9 mouse cellular contexts compared by ENCODE assay signal in the genomic region with DNA sequence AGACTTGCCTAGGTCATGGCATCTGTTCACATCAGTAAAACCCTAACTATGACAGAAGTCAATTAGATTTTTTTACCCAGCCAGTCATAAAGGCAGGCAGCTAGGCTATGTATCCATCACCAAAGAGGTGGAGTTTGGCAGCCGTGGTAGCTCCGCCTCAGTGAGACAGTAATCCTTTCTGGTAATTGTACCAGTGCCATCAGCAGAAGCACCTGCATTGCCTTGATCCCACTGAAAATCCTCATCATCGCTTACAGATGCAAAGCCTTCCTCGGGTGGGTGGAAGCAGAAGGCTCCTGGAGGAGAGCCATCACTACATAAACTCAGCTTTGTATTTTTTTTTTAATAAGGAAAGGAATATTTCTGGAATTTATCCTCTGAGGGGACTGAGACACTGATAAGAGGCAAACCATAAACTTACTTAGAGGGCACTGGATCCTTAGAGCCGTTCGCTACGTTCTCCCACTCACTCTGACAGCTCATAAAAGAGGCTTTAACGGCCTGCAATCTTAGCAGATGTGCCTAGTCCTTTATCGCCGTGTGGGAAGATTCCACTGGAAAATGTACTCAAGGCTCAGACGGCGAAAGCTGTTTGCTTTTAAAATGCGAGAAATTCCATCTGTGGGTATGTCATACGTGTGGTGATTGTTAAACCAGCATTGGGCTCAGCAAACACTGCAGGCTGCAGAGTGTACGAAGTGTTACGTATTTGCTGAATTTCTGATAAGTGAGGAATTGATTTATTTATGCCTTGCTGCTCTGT.
DNase-seq lines count a peak whose midpoint lies in the region; ATAC-seq lines count a peak whose summit lies in the region.
"Had no signal": no experiment of that assay in that cellular context is flagged by ENCODE, and none has a peak within 500 bp of the region (broad histone marks: within the 10 kb centered on the region; RNA-seq: fewer than 3 reads in every experiment).

No protein-coding gene starts in this region.

- 0 out of 2 replicates have a peak overlapping the region, but pooled peaks have one; percentile 10 for H3K4me2 ChIP-seq in embryonic facial prominence, embryonic 14.5 days (ENCODE audit: low read depth, low read length)

- peaks cover 3% of the 10 kb centered on the region for H3K4me1 ChIP-seq in embryonic facial prominence, embryonic 14.5 days (ENCODE audit: control insufficient read depth, insufficient read depth, low read length)
- peaks cover 4% of the 10 kb centered on the region; the same call in 1 of the 2 replicates for H3K4me1 ChIP-seq in embryonic facial prominence, embryonic 10.5 days

- WGBS in embryonic facial prominence, embryonic 14.5 days = 49% methylated on average over 16 of the region's 16 CpGs
- WGBS in embryonic facial prominence, embryonic 10.5 days = 91% methylated on average over 16 of the region's 16 CpGs

- H3K4me3 ChIP-seq in embryonic facial prominence, embryonic 14.5 days (ENCODE audit: low read depth, low read length) = no peak overlapping the region
- no peak overlapping the region for H3K4me3 ChIP-seq in embryonic facial prominence, embryonic 10.5 days

- H3K36me3 ChIP-seq in embryonic facial prominence, embryonic 14.5 days (ENCODE audit: control insufficient read depth, insufficient read depth, low read length) = peaks cover 49% of the 10 kb centered on the region
- H3K36me3 ChIP-seq in embryonic facial prominence, embryonic 10.5 days (replicated peaks) = peaks cover 53% of the 10 kb centered on the region

- peak; percentile 81 for DNase-seq in embryonic facial prominence, embryonic 14.5 days (ENCODE audit: low spot score)
- no peak for DNase-seq in embryonic facial prominence, embryonic 10.5 days (ENCODE audit: low spot score)
- peak; percentile 61 to 70 for DNase-seq in right cerebral cortex, adult 2 months (ENCODE audit: low spot score in 2 of 2)
- no peak for DNase-seq in right cerebral cortex, postnatal 4 days
- DNase-seq in left cerebral cortex, postnatal 25 days (ENCODE audit: low spot score in 2 of 2) = peak; percentile 57 to 78
- DNase-seq in telencephalon, adult 2 months (ENCODE audit: low read depth, low spot score) = peak; percentile 82
- DNase-seq in thymus, postnatal 36 days = no peak
- no peak for DNase-seq in adrenal gland, adult 8-10 months

- peak overlapping the region; percentile 55; the same call in 1 of the 2 replicates for H3K27ac ChIP-seq in embryonic facial prominence, embryonic 14.5 days (replicated peaks; ENCODE audit: low read depth, low read length)
- no peak overlapping the region for H3K27ac ChIP-seq in embryonic facial prominence, embryonic 10.5 days (replicated peaks)
- H3K27ac ChIP-seq: macrophage had no signal

- H3K27me3 ChIP-seq in embryonic facial prominence, embryonic 14.5 days (replicated peaks; ENCODE audit: control insufficient read depth, insufficient read depth, low read length) = no peaks in the 10 kb centered on the region
- H3K27me3 ChIP-seq in embryonic facial prominence, embryonic 10.5 days (replicated peaks; ENCODE audit: low read depth, poor library complexity, severe bottlenecking) = no peaks in the 10 kb centered on the region

- ATAC-seq in embryonic facial prominence, embryonic 14.5 days (ENCODE audit: low read depth) = 0 out of 2 replicates have a peak, but pooled peaks have one; percentile 48

- H3K9me3 ChIP-seq in embryonic facial prominence, embryonic 14.5 days (ENCODE audit: control insufficient read depth, low read length) = no peaks in the 10 kb centered on the region
- no peaks in the 10 kb centered on the region for H3K9me3 ChIP-seq in embryonic facial prominence, embryonic 10.5 days

- no peak overlapping the region for H3K9ac ChIP-seq in embryonic facial prominence, embryonic 14.5 days (ENCODE audit: low read depth, low read length)

- intact Hi-C loops in left cerebral cortex, postnatal 25 days (cut with DNase I) = loop anchor here (5.0 kb wide), 2 partner anchors 44 to 139 kb away; partner anchors contain the start of gene Ano6

Comparison
In these comparisons a context has a peak if more than half of its experiments do, and no peak if none do; other contexts are left out.
1. DNase-seq: peak in embryonic facial prominence, embryonic 14.5 days (single experiment), right cerebral cortex, adult 2 months (2 of 2), left cerebral cortex, postnatal 25 days (2 of 2) and telencephalon, adult 2 months (single experiment); none in embryonic facial prominence, embryonic 10.5 days (single experiment), right cerebral cortex, postnatal 4 days (single experiment), thymus, postnatal 36 days (0 of 2) and adrenal gland, adult 8-10 months (single experiment).